Mouse (Mus musculus) C2C12 (cell line): ENCODE results near the gene Emc10.

Experiments used
- CEBPB ChIP-seq: IDR thresholded peaks from one replicate; pipeline ENCODE4 v1.6.1; 2011; ENCODE audit warnings: low read depth, mild to moderate bottlenecking, control low read depth, moderate library complexity
- CTCF ChIP-seq: IDR thresholded peaks from one replicate; pipeline ENCODE4 v1.5.1; 2011; ENCODE audit not compliant: control insufficient read depth, insufficient read depth, insufficient read length
- FOSL1 ChIP-seq: IDR thresholded peaks from one replicate; pipeline ENCODE4 v1.8.0; 2011; ENCODE audit warnings: mild to moderate bottlenecking, low read length; ENCODE audit not compliant: poor library complexity, insufficient read depth, severe bottlenecking
- MAX ChIP-seq: IDR thresholded peaks from one replicate; pipeline ENCODE4 v1.6.1; 2011; ENCODE audit warnings: mild to moderate bottlenecking, control low read depth
- MYOD1 ChIP-seq: IDR thresholded peaks from one replicate; pipeline ENCODE4 v1.6.1; 2011; ENCODE audit warnings: low read depth; ENCODE audit not compliant: control insufficient read depth, insufficient read length
- MYOG ChIP-seq: IDR thresholded peaks from one replicate; pipeline ENCODE4 v1.6.1; 2011; ENCODE audit not compliant: control insufficient read depth, insufficient read length; ENCODE audit errors: extremely low read depth
- USF1 ChIP-seq: IDR thresholded peaks from one replicate; pipeline ENCODE4 v1.6.1; 2011; ENCODE audit warnings: low read depth, mild to moderate bottlenecking, control low read depth, moderate library complexity

DNA sequence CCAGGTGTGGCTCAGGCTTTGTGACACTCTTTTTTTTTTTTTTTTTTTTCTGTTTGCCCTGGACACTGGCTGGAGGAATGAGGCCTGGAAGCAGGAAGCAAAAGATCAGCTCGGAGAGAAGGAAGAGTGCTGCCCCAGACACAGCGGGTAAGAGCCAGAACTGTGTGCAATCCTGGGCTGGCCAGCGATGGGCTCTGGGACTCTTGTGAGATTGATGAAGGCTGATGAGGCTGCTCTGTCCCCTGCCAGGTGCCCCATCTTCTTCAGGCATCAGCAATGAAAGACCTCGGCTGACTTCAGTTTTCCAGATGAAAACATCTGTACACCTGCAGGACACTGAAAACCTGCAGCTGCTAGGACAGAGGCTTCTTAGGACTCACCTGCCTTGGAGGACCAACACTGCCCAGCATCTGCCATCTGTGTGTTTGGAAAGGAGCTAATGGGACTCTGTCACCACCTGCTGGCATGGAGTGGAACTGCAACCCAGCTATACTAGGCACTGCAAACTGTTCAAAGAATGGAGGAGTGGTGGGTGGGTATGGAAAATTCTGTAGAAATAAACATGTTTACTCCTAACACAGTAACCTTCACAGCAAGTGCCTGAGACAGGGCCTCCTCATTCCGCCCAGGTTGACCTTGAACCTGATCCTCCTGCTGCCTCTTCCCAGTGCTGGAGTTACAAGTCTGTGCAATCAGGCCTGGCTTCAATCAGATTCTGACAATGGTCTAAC lies 11.3 kb downstream of the Emc10 start:
- TF ChIP-seq CEBPB (no peak), CTCF (peak; percentile 71), MYOD1 (no peak), MYOG (no peak), USF1 (no peak), MAX (no peak), FOSL1 (no peak)
